Mouse (Mus musculus) testis, adult 2 months (tissue): ENCODE measurements around the gene Il9r.

Source experiments
- CTCF ChIP-seq: fragments of 200-500 bp; IDR thresholded peaks from 2 replicates; pipeline ENCODE4 v1.5.1; 2012; ENCODE audit warnings: low read depth, mild to moderate bottlenecking, inconsistent platforms, low read length, moderate library complexity; ENCODE audit not compliant: control insufficient read depth, insufficient read depth, insufficient replicate concordance
- POLR2A ChIP-seq: fragments of 200-500 bp; IDR thresholded peaks from 2 replicates; pipeline ENCODE4 v1.6.1; 2012; ENCODE audit warnings: low read depth, mild to moderate bottlenecking, inconsistent platforms, low read length, moderate library complexity; ENCODE audit not compliant: control insufficient read depth

- no peak for TF ChIP-seq POLR2A
- TF ChIP-seq CTCF, result peak; percentile 94
Measured at GRCm38 (mm10) chr11:32161922-32162804, 37.9 kb downstream of the Il9r start.
